Mouse (Mus musculus) left cerebral cortex, adult 18-20 months (tissue): Measurements from ENCODE around the gene Plb1. TPM values are rescaled to one million over a fixed set of nuclear protein-coding genes. Genes with fewer than 3 reads are reported as not detected.

ENCODE experiments used
- total RNA-seq, 2 experiments: library from RNA; stranded (reverse); gene quantifications; 2 replicates each; pipeline ENCODE4 v1.2.3; 2021

Plb1 gene
- total RNA-seq, 2 experiments from 2014 or later, result 0.61 to 1.00 TPM

Other genes starting within 250 kb of the Plb1 start
- 10 to 100 TPM; 42.4 to 87.8 TPM for gene Fosl2, start 96.9 kb upstream of the Plb1 start, total RNA-seq
- 100 to 1,000 TPM; 430 TPM for gene Ppp1cb, start 226.1 kb downstream of the Plb1 start, total RNA-seq